Mouse (Mus musculus) forebrain, embryonic 15.5 days (tissue): ENCODE data around the gene Nanog. TPM values are rescaled to one million over a fixed set of nuclear protein-coding genes. Genes with fewer than 3 reads are reported as not detected.
"Not testable (repeated sequence)": the region's sequence is repeated elsewhere in the genome, so short reads cannot be mapped to it uniquely, and the experiment has no call there.

ENCODE experiments used
- ATAC-seq: fragments of 200-750 bp; cut with Nextera tagmentation; replicated peaks from 2 replicates; pipeline ENCODE4 v1.8.0; 2017; ENCODE audit warnings: mild to moderate bottlenecking, moderate TSS enrichment, moderate library complexity
- H3K27ac ChIP-seq: fragments of 300-500 bp; sonication (generic); replicated peaks from 2 replicates; pipeline ENCODE4 v1.5.1; 2015; ENCODE audit warnings: mild to moderate bottlenecking, inconsistent platforms
- H3K27me3 ChIP-seq: fragments of 300-500 bp; sonication (generic); 2 replicates; pipeline ENCODE4 v1.6.1; 2015; ENCODE audit warnings: inconsistent platforms
- H3K36me3 ChIP-seq: fragments of 300-500 bp; sonication (generic); 2 replicates; pipeline ENCODE4 v1.6.1; 2015; ENCODE audit warnings: mild to moderate bottlenecking, inconsistent platforms
- H3K4me1 ChIP-seq: fragments of 300-500 bp; sonication (generic); 2 replicates; pipeline ENCODE4 v1.6.1; 2015; ENCODE audit warnings: inconsistent platforms
- H3K4me2 ChIP-seq: fragments of 300-500 bp; sonication (generic); replicated peaks from 2 replicates; pipeline ENCODE4 v1.6.1; 2015; ENCODE audit warnings: mild to moderate bottlenecking, inconsistent platforms
- H3K4me3 ChIP-seq: fragments of 300-500 bp; sonication (generic); 2 replicates; pipeline ENCODE4 v1.5.1; 2015; ENCODE audit warnings: mild to moderate bottlenecking, inconsistent platforms
- H3K9ac ChIP-seq: fragments of 300-500 bp; sonication (generic); replicated peaks from 2 replicates; pipeline ENCODE4 v1.6.1; 2015; ENCODE audit warnings: mild to moderate bottlenecking, inconsistent platforms
- H3K9me3 ChIP-seq: fragments of 300-500 bp; sonication (generic); 2 replicates; pipeline ENCODE4 v1.6.1; 2016; ENCODE audit warnings: inconsistent platforms
- WGBS: fragments of 180-500 bp; shearing (Covaris S2); methylation state at CpG from one replicate; pipeline ENCODE4 v1.1.7; 2015; ENCODE audit warnings: mixed read lengths; 5-methylcytosine and 5-hydroxymethylcytosine counted together
- polyA plus RNA-seq: library from polyadenylated mRNA; unstranded; fragments of >200 nt; fragmentation: Nextera tagmentation; extraction: Ambion mirVana; gene quantifications from 2 replicates; pipeline ENCODE4 v1.2.1, GENCODE M21; 2015

The Nanog gene
- polyA plus RNA-seq, 1 experiment from 2014 or later, result 0.29 TPM

- Histone ChIP-seq H3K4me1 (peaks cover 8% of the 10 kb centered on the region), H3K27me3 (0 out of 2 replicates have a peak, but pooled peaks cover 4% of the 10 kb centered on the region), H3K4me2 (no peak overlapping the region), H3K9ac (no peak overlapping the region), H3K4me3 (no peak overlapping the region), H3K9me3 (no peaks in the 10 kb centered on the region), H3K36me3 (no peaks in the 10 kb centered on the region), H3K27ac (no peak overlapping the region)
- 75% methylated on average over 12 of the region's 12 CpGs for WGBS
- no peak for ATAC-seq
Observed at GRCm38 (mm10) chr6:122706337-122706840, 900 bp upstream of the Nanog start.

DNA sequence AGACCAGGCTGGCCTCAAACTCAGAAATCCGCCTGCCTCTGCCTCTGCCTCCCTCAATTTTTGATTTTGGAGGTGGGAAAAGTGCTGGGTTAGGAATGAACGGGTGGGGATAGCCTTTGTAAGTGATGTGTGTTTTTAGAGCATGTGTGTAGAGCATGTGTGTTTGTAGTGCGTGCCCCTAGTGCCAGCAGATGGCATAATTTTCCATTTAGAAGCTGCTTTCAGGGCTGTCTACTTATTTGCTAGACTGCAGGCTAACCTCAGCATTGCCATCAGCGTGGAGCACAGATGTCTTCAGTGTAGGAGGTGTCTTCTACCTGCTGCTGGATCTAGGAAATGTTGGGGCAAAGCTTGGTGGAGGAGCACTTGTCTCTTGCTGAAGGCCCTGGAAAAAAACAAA, 1.5 kb downstream of the Nanog start:
- 73% methylated on average over 4 of the region's 4 CpGs for whole genome bisulfite sequencing

GRCm38 (mm10) chr6:122711455-122711854, 4.2 kb downstream of the Nanog start:
- Histone ChIP-seq H3K9ac (no peak overlapping the region), H3K36me3 (no peaks in the 10 kb centered on the region), H3K4me2 (no peak overlapping the region), H3K4me3 (no peak overlapping the region), H3K27ac (no peak overlapping the region), H3K4me1 (no peaks in the 10 kb centered on the region), H3K9me3 (no peaks in the 10 kb centered on the region), H3K27me3 (0 out of 2 replicates have a peak, but pooled peaks cover 4% of the 10 kb centered on the region)
- ATAC-seq, result no peak
- 84% methylated on average over 2 of the region's 2 CpGs for WGBS

More for the DNA sequence above, 1.5 kb downstream of the Nanog start:
- Histone ChIP-seq H3K4me2 (no peak overlapping the region), H3K27me3 (0 out of 2 replicates have a peak, but pooled peaks cover 4% of the 10 kb centered on the region), H3K4me1 (no peaks in the 10 kb centered on the region), H3K9ac (no peak overlapping the region), H3K9me3 (no peaks in the 10 kb centered on the region), H3K36me3 (no peaks in the 10 kb centered on the region), H3K4me3 (no peak overlapping the region), H3K27ac (no peak overlapping the region)
- ATAC-seq, result no peak

GRCm38 (mm10) chr6:122713116-122713515, 5.8 kb downstream of the Nanog start:
- H3K4me1 ChIP-seq, H3K27me3 ChIP-seq, H3K9ac ChIP-seq, H3K4me2 ChIP-seq, H3K36me3 ChIP-seq, H3K4me3 ChIP-seq, H3K9me3 ChIP-seq, H3K27ac ChIP-seq, ATAC-seq: not testable (repeated sequence)
- 94% methylated on average over 7 of the region's 7 CpGs for WGBS

- Histone ChIP-seq H3K27ac (no peak overlapping the region), H3K27me3 (no peaks in the 10 kb centered on the region), H3K4me3 (no peak overlapping the region), H3K9ac (no peak overlapping the region), H3K4me2 (no peak overlapping the region), H3K9me3 (no peaks in the 10 kb centered on the region), H3K4me1 (no peaks in the 10 kb centered on the region), H3K36me3 (no peaks in the 10 kb centered on the region)
- 63% methylated on average over 7 of the region's 7 CpGs for WGBS
- ATAC-seq, result no peak
Observed at GRCm38 (mm10) chr6:122714707-122715365, 7.5 kb downstream of the Nanog start.

- H3K36me3 ChIP-seq, result no peaks in the 10 kb centered on the region
- no peaks in the 10 kb centered on the region for H3K4me1 ChIP-seq
- H3K9me3 ChIP-seq, result no peaks in the 10 kb centered on the region
- 6% methylated on average over 4 of the region's 4 CpGs for WGBS
- H3K4me2 ChIP-seq, result no peak overlapping the region
- ATAC-seq, result no peak
- no peaks in the 10 kb centered on the region for H3K27me3 ChIP-seq
- no peak overlapping the region for H3K4me3 ChIP-seq
- H3K9ac ChIP-seq, result no peak overlapping the region
- no peak overlapping the region for H3K27ac ChIP-seq
Observed at GRCm38 (mm10) chr6:122715886-122716285, 8.6 kb downstream of the Nanog start.

DNA sequence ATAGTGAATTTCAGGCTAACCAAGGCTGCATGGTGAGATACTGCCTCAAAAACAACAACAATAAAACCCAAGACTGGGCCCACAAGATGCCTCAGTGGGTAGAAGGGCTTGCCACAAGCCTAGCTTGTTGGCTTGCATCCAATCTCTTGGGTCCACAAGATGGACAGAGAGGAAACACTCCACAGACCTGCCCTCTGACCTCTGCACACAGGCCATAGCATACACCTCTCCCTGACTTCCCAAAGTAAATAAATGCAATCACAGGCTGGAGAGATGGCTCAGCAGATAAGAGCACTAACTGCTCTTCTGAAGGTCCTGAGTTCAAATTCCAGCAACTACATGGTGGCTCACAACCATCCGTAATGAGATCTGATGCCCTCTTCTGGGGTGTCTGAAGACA, 10.9 kb downstream of the Nanog start:
- not testable (repeated sequence) for H3K4me1 ChIP-seq, H3K27ac ChIP-seq, H3K27me3 ChIP-seq, H3K4me3 ChIP-seq, H3K9me3 ChIP-seq, H3K4me2 ChIP-seq, H3K9ac ChIP-seq, H3K36me3 ChIP-seq, ATAC-seq
- WGBS, result 91% methylated on average over 1 of the region's 1 CpGs

- Histone ChIP-seq H3K27ac (no peak overlapping the region), H3K4me1 (no peaks in the 10 kb centered on the region)
Observed at GRCm38 (mm10) chr6:122719942-122720341, 12.7 kb downstream of the Nanog start.

DNA sequence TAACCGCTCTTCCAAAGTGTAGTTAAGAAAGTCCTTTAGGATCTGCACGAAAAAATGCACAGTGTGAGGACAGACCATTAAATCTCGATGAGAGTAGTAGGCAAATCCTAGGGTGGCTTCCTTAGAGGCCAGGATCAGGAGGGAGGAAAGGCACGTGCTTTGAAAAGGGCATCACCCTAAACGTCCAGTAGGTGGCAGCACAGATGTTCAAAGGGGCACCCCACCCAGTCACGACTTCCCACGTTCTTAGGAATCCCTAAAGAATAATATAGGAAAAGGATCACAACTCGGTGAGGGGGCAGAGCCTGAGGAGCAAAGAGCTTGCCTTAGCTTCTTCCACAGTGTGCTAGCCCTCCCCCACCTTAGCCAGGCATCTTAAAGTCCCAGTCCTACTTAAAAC, 32.7 kb downstream of the Nanog start:
- peaks cover 23% of the 10 kb centered on the region for H3K4me1 ChIP-seq
- peaks cover 13% of the 10 kb centered on the region; the same call in 1 of the 2 replicates for H3K27me3 ChIP-seq
- peak overlapping the region; percentile 74 for H3K4me2 ChIP-seq
- ATAC-seq, result peak; percentile 48
- H3K9me3 ChIP-seq, result no peaks in the 10 kb centered on the region
- H3K4me3 ChIP-seq, result 0 out of 2 replicates have a peak overlapping the region, but pooled peaks have one; percentile 7
- 11% methylated on average over 8 of the region's 8 CpGs for WGBS
- no peak overlapping the region for H3K9ac ChIP-seq
- H3K36me3 ChIP-seq, result 0 out of 2 replicates have a peak, but pooled peaks cover 3% of the 10 kb centered on the region
- no peak overlapping the region for H3K27ac ChIP-seq

More at GRCm38 (mm10) chr6:122719942-122720341, 12.7 kb downstream of the Nanog start:
- H3K4me3 ChIP-seq, result no peak overlapping the region
- no peaks in the 10 kb centered on the region for H3K9me3 ChIP-seq
- peak; percentile 19; the same call in 1 of the 2 replicates for ATAC-seq
- H3K27me3 ChIP-seq, result no peaks in the 10 kb centered on the region
- H3K36me3 ChIP-seq, result no peaks in the 10 kb centered on the region
- WGBS, result 26% methylated on average over 2 of the region's 2 CpGs
- H3K9ac ChIP-seq, result no peak overlapping the region
- no peak overlapping the region for H3K4me2 ChIP-seq

GRCm38 (mm10) chr6:122741460-122742227, 34.4 kb downstream of the Nanog start:
- 5% methylated on average over 25 of the region's 25 CpGs for WGBS
- Histone ChIP-seq H3K27me3 (peaks cover 17% of the 10 kb centered on the region; the same call in 1 of the 2 replicates), H3K36me3 (no peaks in the 10 kb centered on the region), H3K4me3 (peak overlapping the region; percentile 60), H3K4me2 (peak overlapping the region; percentile 74), H3K4me1 (peaks cover 23% of the 10 kb centered on the region), H3K9me3 (no peaks in the 10 kb centered on the region), H3K9ac (peak overlapping the region; percentile 52), H3K27ac (peak overlapping the region; percentile 17; the same call in 1 of the 2 replicates)
- ATAC-seq, result peak; percentile 5; the same call in 1 of the 2 replicates

- H3K9me3 ChIP-seq, result no peaks in the 10 kb centered on the region
- peaks cover 17% of the 10 kb centered on the region; the same call in 1 of the 2 replicates for H3K27me3 ChIP-seq
- H3K27ac ChIP-seq, result peak overlapping the region; percentile 17; the same call in 1 of the 2 replicates
- peak; percentile 77 for ATAC-seq
- H3K4me2 ChIP-seq, result peak overlapping the region; percentile 74
- WGBS, result 2% methylated on average over 23 of the region's 23 CpGs
- H3K4me1 ChIP-seq, result peaks cover 23% of the 10 kb centered on the region
- no peaks in the 10 kb centered on the region for H3K36me3 ChIP-seq
- H3K4me3 ChIP-seq, result peak overlapping the region; percentile 60
- peak overlapping the region; percentile 52 for H3K9ac ChIP-seq
Observed at GRCm38 (mm10) chr6:122742228-122742899, 35.1 kb downstream of the Nanog start.
